Mouse (Mus musculus) spleen, postnatal 36 days (tissue): ENCODE data around the gene Olfr286.

ENCODE experiments used
- DNase-seq, 2 experiments: peaks; one replicate each; pipeline ENCODE4 v3.0.0; 2022; ENCODE audit warnings: low spot score in 2 of 2, mixed read lengths in 1 of 2

The Olfr286 gene

GRCm38 (mm10) chr15:98234350-98234749 lies at the start of gene Olfr286:
Olfr286 (minus strand) TSS chr15:98234450.
- DNase-seq: no peak

GRCm38 (mm10) chr15:98257776-98258175 lies 23.5 kb upstream of the Olfr286 start:
- DNase-seq: no peak

GRCm38 (mm10) chr15:98257193-98257592 lies 22.9 kb upstream of the Olfr286 start, which contains the start of gene H1fnt:
H1fnt (minus strand) TSS chr15:98257293.
- no peak for DNase-seq

GRCm38 (mm10) chr15:98256271-98256670 lies 22.0 kb upstream of the Olfr286 start:
- DNase-seq: no peak

GRCm38 (mm10) chr15:98235442-98235841 lies 1.2 kb upstream of the Olfr286 start:
- no peak for DNase-seq

- DNase-seq: no peak
These were observed 8.2 kb downstream of the Olfr286 start for GRCm38 (mm10) chr15:98226096-98226495.

GRCm38 (mm10) chr15:98225610-98226009 lies 8.6 kb downstream of the Olfr286 start:
- DNase-seq: no peak

GRCm38 (mm10) chr15:98222377-98222776 lies 11.9 kb downstream of the Olfr286 start:
- no peak for DNase-seq

GRCm38 (mm10) chr15:98220877-98221276 lies 13.4 kb downstream of the Olfr286 start, which contains the start of the genes Gm44579 and Olfr287:
Gm44579 (minus strand) TSS chr15:98220977.
Olfr287 (minus strand) TSS chr15:98221056.
- no peak for DNase-seq

GRCm38 (mm10) chr15:98214130-98214529 lies 20.1 kb downstream of the Olfr286 start:
- no peak for DNase-seq

GRCm38 (mm10) chr15:98213336-98213870 lies 20.8 kb downstream of the Olfr286 start:
- no peak for DNase-seq

- no peak for DNase-seq
These were observed 24.6 kb downstream of the Olfr286 start for GRCm38 (mm10) chr15:98209676-98210075.

GRCm38 (mm10) chr15:98195442-98195841 lies 38.8 kb downstream of the Olfr286 start, which contains the start of gene Olfr288:
Olfr288 (minus strand) TSS chr15:98195542.
- DNase-seq: no peak

GRCm38 (mm10) chr15:98184456-98184855 lies 49.8 kb downstream of the Olfr286 start:
- DNase-seq: no peak

- no peak for DNase-seq
These were observed 52.2 kb downstream of the Olfr286 start for GRCm38 (mm10) chr15:98181856-98182570.

GRCm38 (mm10) chr15:98181132-98181711 lies 53.0 kb downstream of the Olfr286 start:
- DNase-seq: peak; percentile 75 to 78

- no peak for DNase-seq
These were observed 53.6 kb downstream of the Olfr286 start for GRCm38 (mm10) chr15:98180567-98181131.

- DNase-seq: no peak
These were observed 56.9 kb downstream of the Olfr286 start for GRCm38 (mm10) chr15:98177320-98177719.
